Mouse (Mus musculus) myocyte (in vitro differentiated cells): ENCODE data around the gene Gm6588.

Source experiments
- CEBPB ChIP-seq: IDR thresholded peaks from 2 replicates; pipeline ENCODE4 v1.6.1; 2011; ENCODE audit warnings: mild to moderate bottlenecking, moderate library complexity; ENCODE audit not compliant: poor library complexity, insufficient read depth, severe bottlenecking
- E2F4 ChIP-seq: IDR thresholded peaks from one replicate; pipeline ENCODE4 v1.6.1; 2011; ENCODE audit warnings: mild to moderate bottlenecking, control low read depth, moderate library complexity; ENCODE audit not compliant: insufficient read depth
- MAX ChIP-seq: IDR thresholded peaks from one replicate; pipeline ENCODE4 v1.6.1; 2011; ENCODE audit warnings: low read depth, mild to moderate bottlenecking, control low read depth
- MYOD1 ChIP-seq, 3 experiments: IDR thresholded peaks; one replicate each; pipeline ENCODE4 v1.6.1; 2011; ENCODE audit warnings: control low read depth in 2 of 3, low read depth in 2 of 3, mild to moderate bottlenecking in 2 of 3, moderate library complexity in 1 of 3; ENCODE audit not compliant: insufficient read length in 2 of 3, control insufficient read depth in 1 of 3
- MYOG ChIP-seq, 3 experiments: IDR thresholded peaks; one replicate each; pipeline ENCODE4 v1.6.1; 2011; ENCODE audit warnings: control low read depth in 2 of 3, low read depth in 2 of 3, mild to moderate bottlenecking in 2 of 3; ENCODE audit not compliant: insufficient read length in 2 of 3, control insufficient read depth in 1 of 3, insufficient read depth in 1 of 3
- POLR2A ChIP-seq: IDR thresholded peaks from one replicate; pipeline ENCODE4 v1.6.1; 2011; ENCODE audit warnings: low read depth, mild to moderate bottlenecking, control low read depth, moderate library complexity; ENCODE audit not compliant: insufficient read length
- POLR2AphosphoS2 ChIP-seq: IDR thresholded peaks from one replicate; pipeline ENCODE4 v1.6.1; 2011; ENCODE audit warnings: low read depth, control low read depth; ENCODE audit not compliant: insufficient read length
- SRF ChIP-seq: IDR thresholded peaks from one replicate; pipeline ENCODE4 v1.6.1; 2011; ENCODE audit warnings: low read depth; ENCODE audit not compliant: control insufficient read depth, insufficient read length
- TCF12 ChIP-seq: IDR thresholded peaks from one replicate; pipeline ENCODE4 v1.6.1; 2011; ENCODE audit warnings: mild to moderate bottlenecking, control low read depth; ENCODE audit not compliant: poor library complexity, insufficient read depth, severe bottlenecking
- TCF3 ChIP-seq: IDR thresholded peaks from one replicate; pipeline ENCODE4 v1.6.1; 2011; ENCODE audit warnings: low read depth, control low read depth; ENCODE audit not compliant: insufficient read length
- USF1 ChIP-seq: IDR thresholded peaks from one replicate; pipeline ENCODE4 v1.6.1; 2011; ENCODE audit warnings: low read depth, mild to moderate bottlenecking, control low read depth, moderate library complexity

- no peak for TF ChIP-seq POLR2A
- TF ChIP-seq USF1: no peak
- TF ChIP-seq MAX: no peak
- no peak for TF ChIP-seq E2F4
- no peak for TF ChIP-seq MYOG (IDR thresholded peaks at IDR 0.05; ENCODE audit: control insufficient read depth in 1 of 3, insufficient read depth in 1 of 3, insufficient read length in 2 of 3, low read depth in 2 of 3)
- no peak for TF ChIP-seq TCF12
- TF ChIP-seq POLR2AphosphoS2: no peak
- TF ChIP-seq SRF: no peak
- TF ChIP-seq CEBPB: no peak
- no peak for TF ChIP-seq TCF3
- no peak for TF ChIP-seq MYOD1 (IDR thresholded peaks at IDR 0.05; ENCODE audit: control insufficient read depth in 1 of 3, insufficient read length in 2 of 3, low read depth in 2 of 3)
Measured at GRCm38 (mm10) chr5:112431120-112431775, 18.0 kb upstream of the Gm6588 start.
